Mouse (Mus musculus): ENCODE data around the gene Traf3. TPM values are rescaled to one million over a fixed set of nuclear protein-coding genes. Genes with fewer than 3 reads are reported as not detected.

The Traf3 gene
- polyA plus RNA-seq (2012; rRNA removed) = 28.0 and 28.5 TPM in 2 replicates

- DNase-seq (ENCODE audit: extremely low spot score in 1 of 2, low spot score in 1 of 2) = peak in 1 of 2 experiments; percentile 58
These were observed at the start of gene Traf3 for GRCm38 (mm10) chr12:111165831-111166591. Gene Traf3, plus strand, starts transcription at chr12:111166370.

- no peak for DNase-seq (ENCODE audit: extremely low spot score in 1 of 2, low spot score in 1 of 2)
These were observed 46.6 kb upstream of the Traf3 start for GRCm38 (mm10) chr12:111119506-111120085.

- DNase-seq (ENCODE audit: extremely low spot score in 1 of 2, low spot score in 1 of 2) = no peak
These were observed 45.1 kb upstream of the Traf3 start for GRCm38 (mm10) chr12:111120976-111121645.

GRCm38 (mm10) chr12:111122332-111122852 lies 43.8 kb upstream of the Traf3 start:
- DNase-seq (ENCODE audit: extremely low spot score in 1 of 2, low spot score in 1 of 2) = no peak

- no peak for DNase-seq (ENCODE audit: extremely low spot score in 1 of 2, low spot score in 1 of 2)
These were observed 41.4 kb upstream of the Traf3 start for GRCm38 (mm10) chr12:111124601-111125260.

- no peak for DNase-seq (ENCODE audit: extremely low spot score in 1 of 2, low spot score in 1 of 2)
These were observed 40.5 kb upstream of the Traf3 start for GRCm38 (mm10) chr12:111125666-111126065.

- no peak for DNase-seq (ENCODE audit: extremely low spot score in 1 of 2, low spot score in 1 of 2)
These were observed 32.0 kb upstream of the Traf3 start for GRCm38 (mm10) chr12:111134169-111134568.

- DNase-seq (ENCODE audit: extremely low spot score in 1 of 2, low spot score in 1 of 2) = peak in 1 of 2 experiments; percentile 46
These were observed 31.1 kb upstream of the Traf3 start for GRCm38 (mm10) chr12:111134791-111135733.

GRCm38 (mm10) chr12:111135953-111136352 lies 30.2 kb upstream of the Traf3 start:
- no peak for DNase-seq (ENCODE audit: extremely low spot score in 1 of 2, low spot score in 1 of 2)

GRCm38 (mm10) chr12:111137079-111137478 lies 29.1 kb upstream of the Traf3 start:
- DNase-seq (ENCODE audit: extremely low spot score in 1 of 2, low spot score in 1 of 2) = no peak

GRCm38 (mm10) chr12:111143005-111143508 lies 23.1 kb upstream of the Traf3 start:
- peak in 1 of 2 experiments; percentile 55 for DNase-seq (ENCODE audit: extremely low spot score in 1 of 2, low spot score in 1 of 2)

- DNase-seq (ENCODE audit: extremely low spot score in 1 of 2, low spot score in 1 of 2) = peak in 1 of 2 experiments; percentile 19
These were observed 22.6 kb upstream of the Traf3 start for GRCm38 (mm10) chr12:111143509-111144063.

- DNase-seq (ENCODE audit: extremely low spot score in 1 of 2, low spot score in 1 of 2) = no peak
These were observed 21.6 kb upstream of the Traf3 start for GRCm38 (mm10) chr12:111144598-111144997.

- peak in 1 of 2 experiments; percentile 70 for DNase-seq (ENCODE audit: extremely low spot score in 1 of 2, low spot score in 1 of 2)
These were observed 20.9 kb upstream of the Traf3 start for GRCm38 (mm10) chr12:111145269-111145668.

GRCm38 (mm10) chr12:111149495-111150235 lies 16.5 kb upstream of the Traf3 start:
- DNase-seq (ENCODE audit: extremely low spot score in 1 of 2, low spot score in 1 of 2) = no peak

GRCm38 (mm10) chr12:111150236-111150596 lies 16.0 kb upstream of the Traf3 start:
- DNase-seq (ENCODE audit: extremely low spot score in 1 of 2, low spot score in 1 of 2) = no peak

- DNase-seq (ENCODE audit: extremely low spot score in 1 of 2, low spot score in 1 of 2) = no peak
These were observed 14.6 kb upstream of the Traf3 start for GRCm38 (mm10) chr12:111151422-111152156.

GRCm38 (mm10) chr12:111152579-111152978 lies 13.6 kb upstream of the Traf3 start:
- no peak for DNase-seq (ENCODE audit: extremely low spot score in 1 of 2, low spot score in 1 of 2)

All from frontal cortex, adult 2 months (tissue).